Mouse (Mus musculus): ENCODE measurements around the gene Cyp1b1.

Gene Cyp1b1

DNA sequence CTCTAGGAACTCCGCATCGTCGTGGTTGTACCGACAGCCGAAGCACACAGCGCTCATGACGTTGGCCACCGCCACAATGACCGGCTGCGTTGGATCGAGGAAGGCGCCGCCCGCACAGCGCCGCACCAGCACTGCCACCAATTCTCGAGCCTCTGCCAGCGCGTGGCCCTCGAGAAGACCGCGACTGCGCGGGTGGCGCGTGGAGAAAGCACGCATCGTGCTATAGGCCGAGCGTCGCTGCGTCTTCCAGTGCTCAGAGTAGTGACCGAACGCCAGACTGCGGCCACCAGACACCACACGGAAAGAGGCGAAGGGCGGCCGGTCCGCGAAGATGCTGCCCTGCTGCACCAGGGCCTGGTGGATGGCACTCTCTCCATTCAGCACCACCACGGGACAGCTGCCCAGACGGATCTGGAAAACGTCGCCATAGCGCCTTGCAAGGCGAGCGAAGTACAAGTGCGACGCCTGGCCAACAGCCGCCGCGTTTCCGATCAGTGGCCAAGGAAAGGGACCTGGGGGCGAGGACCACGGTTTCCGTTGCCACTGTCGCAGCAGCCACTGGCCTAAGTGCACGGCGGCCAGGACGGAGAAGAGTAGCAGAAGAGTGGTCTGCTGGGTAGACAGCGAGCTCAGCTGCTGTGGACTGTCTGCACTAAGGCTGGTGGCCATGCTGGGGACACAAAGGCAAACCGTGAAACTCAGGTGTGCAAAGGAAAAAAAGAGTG, 1.1 kb downstream of the Cyp1b1 start:
- DNase-seq (ENCODE audit: low spot score in 2 of 2): no peak

DNA sequence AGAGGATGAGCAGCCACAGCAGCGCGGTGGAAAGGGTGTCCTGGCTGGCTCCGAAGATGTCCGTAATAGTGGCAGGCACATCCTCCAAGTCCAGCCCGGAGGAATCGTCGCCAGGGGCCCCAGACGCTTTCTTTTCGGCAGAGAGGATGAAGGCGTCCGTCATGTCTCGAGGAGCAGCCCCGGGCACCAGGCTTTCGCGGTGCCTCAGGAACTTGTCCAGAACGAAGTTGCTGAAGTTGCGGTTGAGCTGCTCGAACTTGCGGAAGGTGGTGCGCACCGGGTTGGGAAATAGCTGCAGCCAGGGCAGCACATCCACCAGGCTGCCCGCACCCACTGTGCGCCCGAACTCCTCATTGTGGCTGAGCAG, 1.6 kb downstream of the Cyp1b1 start:
- DNase-seq (ENCODE audit: low spot score in 2 of 2): no peak

DNA sequence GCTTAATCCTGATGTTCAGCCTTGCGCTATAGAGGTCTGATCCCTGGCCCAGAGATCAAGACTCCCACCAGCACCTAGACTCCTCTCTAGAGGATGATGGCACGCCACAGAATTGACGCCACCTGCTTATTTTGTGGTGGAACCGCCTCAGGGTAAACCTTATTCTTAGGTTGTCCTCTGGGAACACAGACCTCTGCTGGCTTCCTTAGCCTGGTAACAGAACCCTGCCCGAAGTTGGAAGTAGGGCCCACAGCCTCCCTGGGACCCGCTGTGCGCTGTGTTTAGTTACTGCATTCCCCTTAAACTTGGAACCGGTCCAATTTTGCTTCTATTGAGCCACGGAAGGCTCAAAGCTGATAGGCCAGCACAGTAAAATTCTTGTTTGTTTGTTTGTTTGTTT, 2.3 kb downstream of the Cyp1b1 start:
- DNase-seq (ENCODE audit: low spot score in 2 of 2): no peak

DNA sequence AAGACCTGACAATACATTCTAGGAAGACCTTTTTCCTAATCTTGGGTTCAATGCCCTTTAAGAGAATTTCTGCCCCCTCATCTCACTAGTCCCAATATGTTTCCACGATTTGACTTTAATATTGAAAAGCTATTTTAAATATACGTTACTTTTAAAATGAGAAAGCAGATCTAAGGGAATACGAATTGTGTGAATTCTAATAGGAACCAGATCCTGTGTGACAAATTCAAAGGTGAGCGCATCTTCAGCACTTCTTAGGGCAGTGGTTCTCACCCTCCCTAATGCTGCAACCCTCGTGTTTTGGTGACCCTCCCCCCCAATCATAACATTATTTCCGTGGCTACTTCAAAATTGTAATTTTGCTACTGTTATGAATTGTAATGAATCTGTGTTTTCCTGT, 2.9 kb downstream of the Cyp1b1 start:
- DNase-seq (ENCODE audit: low spot score in 2 of 2): no peak

DNA sequence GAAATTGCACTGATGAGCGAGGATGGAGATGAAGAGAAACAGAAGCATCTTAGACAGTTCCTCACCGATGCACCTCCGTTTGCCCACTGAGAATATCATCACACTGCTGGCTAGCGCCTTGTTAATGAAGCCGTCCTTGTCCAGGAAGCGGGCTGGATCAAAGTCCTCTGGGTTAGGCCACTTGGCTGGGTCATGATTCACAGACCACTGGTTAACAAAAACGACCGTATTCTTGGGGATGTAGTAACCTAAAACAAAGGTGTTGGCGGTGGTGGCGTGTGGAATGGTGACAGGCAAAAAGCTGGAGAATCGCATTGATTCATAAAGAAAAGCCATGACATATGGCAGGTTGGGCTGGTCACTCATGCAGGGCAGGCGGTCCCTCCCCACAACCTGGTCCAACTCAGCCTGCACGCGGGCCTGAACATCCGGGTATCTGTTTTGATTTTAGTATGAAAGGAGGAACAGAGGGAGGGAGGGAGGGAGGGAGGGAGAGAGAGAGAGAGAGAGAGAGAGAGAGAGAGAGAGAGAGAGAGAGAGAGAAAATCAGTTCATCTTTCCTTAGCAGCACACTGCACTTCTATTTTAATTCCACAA, 4.5 kb downstream of the Cyp1b1 start:
- no peak for DNase-seq (ENCODE audit: low spot score in 2 of 2)

DNA sequence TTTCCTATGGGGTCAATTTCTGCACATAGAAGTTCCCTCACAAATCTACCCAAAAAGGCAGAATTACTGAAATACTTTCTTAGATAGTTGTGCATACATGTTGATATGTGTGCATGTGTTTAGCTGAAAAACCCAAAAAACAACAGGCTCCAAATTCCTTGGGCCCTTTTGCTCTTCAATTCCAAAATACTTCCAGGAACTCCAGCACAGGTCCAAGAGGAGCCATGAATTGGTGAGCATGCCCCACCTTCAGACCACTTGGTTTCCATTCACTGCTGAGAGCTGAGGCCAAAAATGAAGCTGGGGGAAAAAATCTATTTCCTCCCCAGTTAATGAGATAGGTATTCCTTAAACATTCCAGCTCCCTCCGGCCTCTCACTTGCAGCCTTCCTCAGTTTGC, 5.1 kb downstream of the Cyp1b1 start:
- DNase-seq (ENCODE audit: low spot score in 2 of 2): no peak

DNA sequence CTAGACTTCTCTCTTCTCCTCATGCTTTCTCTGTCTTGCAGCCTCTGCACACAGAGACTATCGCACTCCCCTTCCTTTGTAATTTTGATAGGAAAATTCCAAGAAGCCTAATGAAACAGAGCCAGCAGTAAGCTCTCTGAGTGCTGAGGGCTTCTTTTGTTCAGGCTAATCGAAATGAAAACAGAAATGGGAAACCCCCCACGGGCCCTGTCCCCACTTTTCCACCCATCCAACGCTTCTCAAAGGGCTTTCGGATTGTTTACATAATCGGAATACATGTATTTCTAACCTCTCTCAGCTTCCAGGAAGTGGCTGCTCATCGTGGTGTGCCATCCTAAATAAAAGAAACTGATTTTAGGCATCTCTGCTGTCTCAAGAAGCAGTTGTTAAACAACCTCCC, 6.7 kb downstream of the Cyp1b1 start:
- DNase-seq (ENCODE audit: low spot score in 2 of 2): no peak

DNA sequence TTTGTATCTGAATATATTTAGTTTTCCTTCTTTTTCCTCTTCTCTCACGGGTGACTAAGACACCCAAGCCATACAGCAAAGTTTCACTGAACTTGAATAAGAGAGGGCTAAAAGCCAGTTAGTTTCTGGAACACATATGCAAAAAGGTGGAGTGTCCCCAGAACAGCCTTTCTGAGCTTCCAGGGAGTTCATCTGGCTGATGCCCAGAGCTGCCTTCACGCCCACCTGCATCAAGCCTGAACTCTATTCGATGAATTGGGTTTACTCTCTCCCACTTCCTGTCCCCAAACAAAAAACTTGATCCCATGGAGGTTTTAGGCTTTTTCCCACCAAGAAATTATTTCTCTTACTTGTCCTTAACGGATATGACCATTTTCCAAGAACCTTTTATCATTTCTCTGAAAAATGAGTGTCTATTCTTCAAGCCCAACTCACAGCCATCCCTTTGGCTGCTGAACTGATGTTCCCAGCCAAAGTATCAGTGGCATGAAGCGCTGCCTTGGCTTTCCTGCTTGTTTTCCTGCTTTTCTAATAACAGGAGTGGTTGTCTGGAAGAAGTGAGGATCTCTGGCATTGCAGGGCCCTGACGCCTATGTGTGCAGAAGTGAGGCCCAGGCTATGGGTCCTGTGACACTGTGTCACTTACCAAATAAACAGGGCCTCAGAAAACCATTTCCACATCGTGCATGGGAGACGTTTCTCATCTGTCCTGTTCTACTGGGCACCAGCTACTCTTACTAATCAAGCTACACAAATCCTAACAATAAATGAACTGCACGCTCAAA, 9.0 kb downstream of the Cyp1b1 start:
- no peak for DNase-seq (ENCODE audit: low spot score in 2 of 2)

DNA sequence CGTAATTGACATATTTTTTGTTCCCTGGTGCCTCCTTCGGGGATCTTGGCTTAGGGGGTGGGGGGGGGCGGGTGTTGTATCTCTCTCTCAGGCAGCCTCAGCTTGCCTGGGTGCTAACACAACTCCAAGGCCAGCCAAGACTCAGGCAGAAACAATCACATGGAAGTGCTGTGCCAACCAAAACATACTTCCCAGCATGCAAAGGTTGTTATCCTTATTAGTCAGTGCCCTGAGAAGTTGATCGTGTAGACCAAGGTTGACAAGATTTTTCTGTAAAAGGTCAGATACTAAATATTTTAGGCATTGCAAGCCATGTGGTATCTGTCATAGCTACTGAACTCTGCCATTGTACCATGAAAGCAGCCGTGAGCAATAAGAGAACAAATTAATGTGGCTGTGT, 14.0 kb downstream of the Cyp1b1 start:
- DNase-seq (ENCODE audit: low spot score in 2 of 2): no peak

DNA sequence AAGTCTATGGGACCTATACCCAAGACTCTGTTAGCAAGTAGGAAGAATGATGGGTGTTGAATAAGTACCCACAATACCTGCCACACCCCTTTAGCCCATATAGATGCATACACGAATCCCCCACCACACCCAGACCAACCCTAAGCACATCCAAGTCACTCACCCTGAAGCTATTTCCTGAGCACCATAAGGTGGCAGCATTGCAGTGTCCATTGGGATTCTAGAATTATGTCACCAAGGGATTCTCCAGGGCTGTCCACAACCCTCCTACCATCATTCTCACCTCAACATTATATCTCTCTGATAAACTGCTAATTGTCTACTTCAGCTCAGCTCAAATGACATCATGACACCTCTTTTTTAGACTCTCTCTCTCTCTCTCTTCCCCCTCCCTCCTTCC, 15.7 kb downstream of the Cyp1b1 start:
- no peak for DNase-seq (ENCODE audit: low spot score in 2 of 2)

DNA sequence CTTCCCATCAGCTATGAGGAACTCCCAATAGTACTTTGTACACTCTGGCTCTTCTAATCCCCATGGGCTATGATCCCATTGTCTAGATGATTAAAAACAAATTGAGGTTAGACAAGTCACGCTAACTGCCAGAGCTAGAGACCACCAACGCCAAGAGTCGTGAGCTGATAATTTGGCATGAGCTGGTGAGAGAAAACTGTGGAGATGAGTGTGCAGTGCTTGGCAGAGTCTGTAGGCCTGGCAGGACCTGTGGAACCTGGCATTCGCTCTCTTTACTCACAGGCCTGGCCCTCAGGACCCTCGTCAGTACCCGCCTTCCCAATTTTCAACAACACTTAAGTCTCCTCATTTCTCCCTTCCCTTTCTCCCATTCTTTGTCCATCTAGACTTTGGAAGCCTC, 19.3 kb downstream of the Cyp1b1 start:
- no peak for DNase-seq (ENCODE audit: low spot score in 2 of 2)

DNA sequence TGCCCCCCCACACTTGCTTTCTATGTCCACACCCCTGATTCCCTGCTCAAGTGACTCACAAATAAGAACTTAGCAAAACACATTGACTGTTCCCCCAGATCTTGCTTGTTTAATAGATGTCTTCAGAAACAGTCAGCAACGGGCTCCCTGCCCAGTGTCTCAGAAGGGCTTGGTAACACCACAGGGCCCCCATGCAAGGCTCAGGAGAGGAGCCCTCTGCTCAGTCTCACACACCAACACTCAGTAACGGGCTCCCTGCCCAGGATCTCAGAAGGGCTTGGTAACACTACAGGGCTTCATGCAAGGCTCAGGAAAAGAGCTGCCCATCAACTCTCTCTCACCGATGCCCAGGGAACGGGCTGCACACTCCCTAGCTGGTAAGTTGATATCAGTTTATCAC, 19.8 kb downstream of the Cyp1b1 start:
- no peak for DNase-seq (ENCODE audit: low spot score in 2 of 2)

DNA sequence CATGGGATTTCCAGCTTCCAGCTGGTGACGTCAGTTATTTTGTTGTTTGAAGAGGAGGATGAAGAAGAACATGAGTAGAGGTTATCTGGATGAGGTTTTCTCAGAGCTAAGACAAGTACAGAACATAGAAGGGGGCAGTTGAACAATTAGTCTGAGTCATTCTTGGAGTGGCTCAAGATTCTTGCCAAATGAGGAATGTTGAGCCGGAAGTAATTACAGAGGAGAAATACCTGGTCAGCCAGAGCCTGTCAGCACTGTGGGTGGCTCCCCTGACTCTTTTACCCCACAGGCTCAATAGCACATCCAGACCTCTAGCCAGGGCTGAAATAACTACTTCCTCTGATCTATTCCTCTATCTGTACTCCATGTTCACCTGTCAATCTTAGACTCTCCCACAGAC, 44.0 kb downstream of the Cyp1b1 start:
- no peak for DNase-seq (ENCODE audit: low spot score in 2 of 2)

DNA sequence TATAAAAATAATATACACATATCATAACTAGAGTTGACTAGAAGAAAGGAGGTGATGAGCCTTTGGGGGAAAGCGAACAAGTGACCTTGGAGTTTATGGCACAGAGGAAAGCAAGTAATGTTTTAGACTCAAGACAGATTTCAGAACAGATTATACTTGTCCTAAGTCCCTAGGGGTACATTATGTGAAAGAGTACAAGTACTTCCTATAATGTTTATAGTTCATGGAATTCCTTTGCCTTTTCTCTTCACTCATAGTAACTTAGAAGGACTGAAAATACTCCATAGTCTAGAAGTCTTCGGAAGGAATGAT, 50.8 kb downstream of the Cyp1b1 start:
- no peak for DNase-seq (ENCODE audit: low spot score in 2 of 2)

DNA sequence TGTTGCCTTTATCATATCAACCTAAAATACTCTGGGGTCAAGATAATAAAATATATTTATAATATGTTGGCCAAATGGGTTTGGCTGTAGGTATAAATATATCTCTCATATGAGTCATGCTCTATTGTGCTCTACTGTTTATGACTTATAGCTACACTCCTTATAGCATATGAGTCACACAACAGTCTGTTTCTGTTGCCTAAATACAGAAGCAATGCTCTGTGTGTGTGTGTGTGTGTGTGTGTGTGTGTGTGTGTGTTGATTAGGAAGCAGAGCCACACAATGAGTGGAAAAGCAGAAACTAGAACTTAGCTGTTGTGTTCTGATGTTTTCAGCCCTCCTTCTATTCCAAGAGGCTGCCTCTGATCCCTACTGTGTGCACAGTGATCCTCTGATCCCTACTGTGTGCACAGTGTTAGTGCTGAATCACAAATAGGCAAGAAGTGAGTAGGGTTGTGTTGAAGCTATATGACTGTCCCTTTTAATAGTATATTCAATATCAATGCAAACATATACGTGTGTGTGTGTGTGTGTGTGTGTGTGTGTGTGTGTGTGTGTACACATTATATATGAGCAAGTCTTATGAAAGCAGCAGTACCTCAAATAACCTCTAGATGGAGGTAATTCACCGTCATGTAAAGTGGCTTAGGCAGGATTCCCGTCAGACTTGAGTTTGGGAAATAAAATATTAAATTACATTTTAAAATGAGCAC, 51.3 kb downstream of the Cyp1b1 start:
- DNase-seq (ENCODE audit: low spot score in 2 of 2): no peak

DNA sequence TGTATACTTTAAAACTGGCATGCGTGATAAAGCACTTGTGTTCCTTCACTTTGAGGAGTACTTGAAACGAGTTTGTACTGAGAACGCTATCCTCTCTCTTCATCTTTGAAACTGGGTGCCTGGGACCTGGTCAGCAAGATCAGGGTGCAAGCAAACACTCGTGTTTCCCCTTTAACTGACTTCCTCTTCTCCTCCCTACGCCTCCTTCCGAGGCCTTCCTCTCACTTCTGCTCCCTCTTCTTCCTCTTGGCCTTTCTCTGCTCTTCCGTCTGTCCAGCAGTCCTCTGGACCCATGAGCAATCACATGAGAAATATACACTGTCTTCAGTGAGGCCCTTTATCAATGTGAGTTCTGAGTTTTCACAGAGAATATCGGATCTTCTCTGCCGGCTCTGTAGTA, 53.0 kb downstream of the Cyp1b1 start:
- DNase-seq (ENCODE audit: low spot score in 2 of 2): no peak

DNA sequence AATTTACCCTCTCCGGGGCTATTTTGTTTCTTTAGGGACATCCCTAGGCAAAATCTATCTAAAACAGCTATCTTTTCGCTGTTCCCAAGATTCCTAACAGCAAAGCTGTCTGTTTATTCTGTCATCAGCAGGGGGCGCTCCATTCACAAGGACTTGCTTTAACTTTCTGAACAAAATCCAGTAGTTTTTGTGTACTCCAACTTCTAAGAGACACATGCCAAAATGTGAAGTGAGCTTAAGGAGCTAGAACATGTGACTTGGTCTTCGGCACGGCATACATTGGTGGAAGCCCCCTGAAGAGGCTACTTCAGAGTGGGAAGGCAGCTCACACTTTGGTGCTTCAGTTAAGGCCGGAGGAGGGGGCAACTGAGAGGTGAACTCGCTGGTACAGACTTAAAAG, 53.5 kb downstream of the Cyp1b1 start:
- peak; percentile 16 to 73 for DNase-seq (ENCODE audit: low spot score in 2 of 2)

DNA sequence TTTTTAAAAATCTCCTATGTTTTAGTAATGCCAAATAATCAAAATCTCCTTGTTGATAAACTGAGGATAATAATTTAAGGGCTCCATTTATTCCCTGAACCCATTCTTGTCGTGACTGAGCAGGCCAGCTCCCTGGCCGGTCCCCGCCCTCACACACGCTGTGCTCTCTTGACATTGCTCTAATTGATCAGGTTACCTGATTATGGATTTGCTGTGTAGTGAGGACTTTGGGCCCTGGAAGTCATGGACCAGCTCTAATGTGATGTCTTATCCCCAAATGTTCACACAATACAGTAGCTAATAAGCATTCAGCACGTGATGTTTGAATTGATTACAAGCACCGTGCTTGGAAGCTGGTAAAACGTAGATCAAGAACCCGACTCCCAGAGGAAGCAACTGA, 56.0 kb downstream of the Cyp1b1 start:
- DNase-seq (ENCODE audit: low spot score in 2 of 2): no peak

DNA sequence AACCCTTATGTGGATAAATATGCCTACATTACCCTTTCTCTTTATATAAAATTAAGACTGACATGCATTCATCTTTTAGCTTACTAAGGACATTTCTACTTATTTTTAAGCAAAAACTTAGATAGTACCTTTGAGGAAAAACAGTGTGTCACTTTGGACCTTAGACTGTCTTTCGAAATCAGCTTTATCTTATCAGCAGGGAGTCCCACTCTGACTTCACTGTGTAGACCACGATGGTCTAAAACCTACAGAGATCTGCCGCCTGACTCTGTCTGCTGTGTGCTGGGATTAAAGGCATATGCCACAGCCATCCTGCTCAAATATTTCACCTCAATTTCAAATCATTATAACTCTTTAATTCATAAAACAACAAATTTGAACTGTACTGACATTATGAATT, 56.4 kb downstream of the Cyp1b1 start:
- DNase-seq (ENCODE audit: low spot score in 2 of 2): no peak

DNA sequence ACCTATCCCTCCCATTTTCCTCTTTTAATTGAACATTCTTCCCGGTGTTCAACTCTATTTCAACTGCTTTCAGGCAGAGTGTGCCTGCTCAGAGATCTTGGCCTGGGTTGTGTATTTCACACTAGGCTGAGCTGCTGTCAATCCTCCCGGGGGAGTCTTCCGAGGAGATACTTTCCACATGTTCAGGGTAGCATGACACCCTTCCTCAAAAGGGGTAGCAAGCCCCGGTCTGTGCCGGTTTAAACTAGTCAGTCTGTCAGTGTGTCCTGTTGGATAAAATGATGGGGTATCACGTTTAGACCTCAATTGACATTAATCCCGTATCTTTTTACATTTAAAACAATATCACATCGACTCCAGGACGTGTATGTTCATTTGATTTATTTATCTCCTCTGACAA, 57.1 kb downstream of the Cyp1b1 start:
- peak in 1 of 2 experiments; percentile 17 for DNase-seq (ENCODE audit: low spot score in 2 of 2)

DNA sequence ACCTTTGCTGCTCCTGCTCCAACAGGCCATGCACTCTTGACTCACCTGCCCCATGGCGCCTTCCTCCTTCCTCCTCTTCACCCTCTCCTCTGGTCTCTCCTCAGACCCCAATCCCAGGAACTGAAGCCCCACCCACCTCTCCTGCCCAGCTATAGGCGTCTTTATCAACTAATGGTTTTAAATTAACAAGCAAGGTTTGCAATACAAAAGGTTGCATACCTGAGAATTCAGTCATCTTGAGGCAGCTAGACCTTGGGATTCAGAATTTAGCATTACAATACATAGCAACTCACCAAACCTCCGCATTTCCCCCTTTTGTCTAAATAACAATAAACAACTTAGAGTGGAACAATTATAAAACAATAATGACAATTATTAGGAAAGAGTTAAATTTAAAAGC, 60.7 kb downstream of the Cyp1b1 start:
- DNase-seq (ENCODE audit: low spot score in 2 of 2): no peak

DNA sequence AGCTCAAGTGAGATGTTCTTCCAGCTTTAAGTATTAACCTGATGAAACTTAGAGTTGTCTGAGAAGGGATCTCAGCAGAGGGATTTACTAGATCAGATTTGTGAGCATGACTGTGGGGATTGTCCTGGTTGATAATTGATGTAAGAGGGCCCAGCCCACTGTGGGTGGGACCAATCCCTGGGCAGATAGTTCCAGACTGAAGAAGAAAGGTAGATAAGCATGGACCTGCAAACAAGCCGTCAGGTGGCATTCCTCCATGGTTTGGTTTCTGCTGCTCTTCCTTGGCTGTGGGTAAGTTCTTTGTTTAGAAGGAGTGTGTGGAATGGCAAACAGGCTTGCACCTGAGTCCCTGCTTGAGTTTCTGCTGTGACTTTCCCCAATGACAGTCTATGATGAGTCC, 61.7 kb downstream of the Cyp1b1 start:
- DNase-seq (ENCODE audit: low spot score in 2 of 2): no peak

All from spleen, postnatal 10 days (tissue).